Mouse (Mus musculus) ovary, adult 10 weeks (tissue): Measurements from ENCODE around the gene Slc2a3. TPM values are rescaled to one million over a fixed set of nuclear protein-coding genes. Genes with fewer than 3 reads are reported as not detected.

ENCODE experiments used
- polyA plus RNA-seq: library from polyadenylated mRNA; stranded (reverse); fragments of 350-450 nt; fragmentation: Illumina TruSeq; extraction: RNeasy Lipid Tissue Mini Kit (QIAGEN cat#74804); gene quantifications from one replicate; pipeline ENCODE4 v1.2.3, GENCODE M21; 2014

Slc2a3 gene
- 6.3 TPM for polyA plus RNA-seq

DNA sequence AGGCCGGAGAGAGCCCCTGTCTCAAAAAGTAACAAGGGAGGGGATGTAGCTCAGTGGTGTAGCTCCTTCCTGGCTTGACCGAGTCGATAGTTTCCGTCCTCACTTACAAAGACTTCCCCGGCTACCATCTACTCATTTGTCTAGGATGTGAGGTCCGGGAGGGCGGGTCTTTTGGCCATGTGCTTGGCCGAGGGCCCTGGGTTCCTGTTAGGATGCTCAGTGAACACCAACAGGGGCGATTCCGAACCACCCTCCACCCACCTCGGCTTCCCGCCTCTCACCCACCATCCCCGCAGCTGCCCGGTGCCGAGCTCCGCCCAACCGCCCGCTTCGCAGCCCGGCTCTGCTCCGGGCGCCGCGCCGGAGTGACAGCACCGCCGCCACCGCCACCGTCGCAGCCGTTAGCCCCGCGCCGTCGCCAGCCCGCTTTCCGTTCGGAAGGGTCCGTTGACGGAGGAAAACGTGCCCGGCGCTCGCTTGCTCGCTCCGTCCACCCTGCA, at the start of gene Slc2a3:
TSS of gene Slc2a3 (minus strand) at position 340 of the 500 bp plus-strand sequence.

DNA sequence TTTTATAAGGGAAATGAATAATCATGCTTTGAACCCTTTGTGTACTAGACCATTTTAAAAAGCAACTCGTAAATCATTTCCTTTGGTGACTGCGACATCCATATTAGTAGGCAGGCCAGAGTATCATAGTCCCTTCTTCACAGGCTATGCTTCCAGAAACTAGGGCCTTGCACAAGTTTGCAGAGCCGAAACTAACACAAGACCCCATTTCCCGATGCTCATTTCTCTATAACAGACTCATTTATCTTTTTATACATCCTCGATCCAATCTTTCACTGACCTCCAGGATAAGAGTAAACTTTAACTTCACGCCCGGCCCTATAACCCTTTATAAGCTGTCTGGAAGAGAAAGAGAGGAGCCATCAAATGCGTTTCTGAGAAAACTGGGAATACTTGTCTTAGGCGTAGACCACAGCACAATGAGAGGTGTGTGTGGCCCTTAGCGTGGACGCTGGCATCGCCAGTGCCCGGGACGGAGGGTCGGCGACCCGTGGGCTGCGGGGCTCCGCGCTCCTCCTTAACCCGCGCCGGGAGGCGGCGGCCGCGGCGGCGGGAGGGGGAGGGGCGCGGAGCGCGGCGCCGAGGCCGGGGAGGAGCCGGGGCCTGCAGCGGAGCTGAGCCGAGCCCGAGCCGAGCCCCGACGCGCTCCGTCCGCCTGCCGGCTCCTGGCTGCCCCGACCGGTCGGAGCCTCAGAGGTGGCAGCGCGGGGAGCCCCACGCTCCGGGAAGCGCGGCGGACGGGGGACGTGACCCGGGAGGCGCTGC, 18.0 kb upstream of the Slc2a3 start, which contains the start of gene Foxj2:
TSS of gene Foxj2 (plus strand) at position 609 of the 765 bp plus-strand sequence.

DNA sequence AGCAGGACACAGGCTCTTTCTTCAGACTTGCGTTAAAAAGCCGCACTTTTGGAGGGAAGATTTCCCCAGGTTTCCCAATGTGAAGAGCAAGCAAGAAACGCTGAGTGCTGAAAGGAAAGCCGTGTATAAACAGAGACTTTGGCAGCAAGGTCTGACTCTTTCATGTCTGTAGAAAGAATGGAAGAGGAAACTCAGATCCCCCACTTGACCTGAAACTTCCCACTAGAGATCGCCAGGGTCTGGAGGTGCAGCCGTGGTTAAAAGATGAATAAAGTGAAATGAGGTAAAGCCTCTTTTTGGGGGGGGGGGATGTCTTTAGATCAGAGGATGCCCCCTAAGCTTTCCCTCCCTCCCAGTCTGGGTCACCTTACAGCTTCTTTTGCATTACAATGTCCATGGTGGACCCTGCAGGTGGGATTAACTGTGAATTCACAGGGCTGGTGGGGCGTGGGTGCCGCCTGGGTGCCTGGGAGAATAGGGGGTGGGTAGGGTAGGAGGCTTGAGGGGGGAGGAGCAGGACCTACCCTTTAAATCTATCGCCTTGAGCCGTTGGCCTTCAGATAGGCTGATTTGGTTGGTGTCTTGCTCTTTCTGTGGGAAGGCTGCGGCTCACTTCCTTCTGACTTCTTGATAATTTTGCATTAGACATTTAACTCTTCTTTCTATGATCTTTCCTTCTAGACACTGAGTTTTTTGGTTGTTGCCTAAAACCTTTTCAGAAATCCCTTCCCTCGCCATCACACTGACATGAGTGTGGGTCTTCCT, 94.2 kb downstream of the Slc2a3 start, which contains the start of gene Nanog:
TSS of gene Nanog (plus strand) at position 454 of the 765 bp plus-strand sequence.

Other genes with a start within 250 kb of the Slc2a3 start
- gene Aicda, start 247.8 kb downstream of the Slc2a3 start, polyA plus RNA-seq, result 4.4 TPM
- gene Apobec1, start 199.2 kb downstream of the Slc2a3 start, polyA plus RNA-seq, result 25.7 TPM
- gene Gdf3, start 191.6 kb downstream of the Slc2a3 start, polyA plus RNA-seq, result not detected
- gene Dppa3, start 175.2 kb downstream of the Slc2a3 start, polyA plus RNA-seq, result 36.9 TPM
- gene Nanog, start 94.2 kb downstream of the Slc2a3 start, polyA plus RNA-seq, result 0.23 TPM
- 17.5 TPM for gene Foxj2, start 18.3 kb upstream of the Slc2a3 start, polyA plus RNA-seq
- gene C3ar1, start 54.5 kb upstream of the Slc2a3 start, polyA plus RNA-seq, result 17.5 TPM
- 37.0 TPM for gene Necap1, start 72.8 kb upstream of the Slc2a3 start, polyA plus RNA-seq
- gene Clec4a1, start 120.2 kb upstream of the Slc2a3 start, polyA plus RNA-seq, result 19.5 TPM
- gene Clec4a3, start 150.9 kb upstream of the Slc2a3 start, polyA plus RNA-seq, result 38.7 TPM
- gene Clec4a4, start 188.7 kb upstream of the Slc2a3 start, polyA plus RNA-seq, result not detected
- gene Clec4b1, start 248.3 kb upstream of the Slc2a3 start, polyA plus RNA-seq, result 2.7 TPM